Mouse (Mus musculus): ENCODE results near the gene Abcc4.

Gene Abcc4

GRCm38 (mm10) chr14:118712889-118713288 lies 6.9 kb upstream of the Abcc4 start:
- DNase-seq (ENCODE audit: low spot score), result no peak

- DNase-seq (ENCODE audit: low spot score), result no peak
Measured at GRCm38 (mm10) chr14:118710945-118711344, 4.9 kb upstream of the Abcc4 start.

GRCm38 (mm10) chr14:118709736-118710135 lies 3.7 kb upstream of the Abcc4 start:
- DNase-seq (ENCODE audit: low spot score), result peak; percentile 76

- DNase-seq (ENCODE audit: low spot score), result no peak
Measured at GRCm38 (mm10) chr14:118708126-118708525, 2.1 kb upstream of the Abcc4 start.

GRCm38 (mm10) chr14:118706962-118707361 lies 943 bp upstream of the Abcc4 start:
- no peak for DNase-seq (ENCODE audit: low spot score)

GRCm38 (mm10) chr14:118705465-118705807 lies 583 bp downstream of the Abcc4 start:
- DNase-seq (ENCODE audit: low spot score), result peak; percentile 48

- DNase-seq (ENCODE audit: low spot score), result no peak
Measured at GRCm38 (mm10) chr14:118703363-118703762, 2.7 kb downstream of the Abcc4 start.

GRCm38 (mm10) chr14:118701991-118702608 lies 3.9 kb downstream of the Abcc4 start:
- no peak for DNase-seq (ENCODE audit: low spot score)

- no peak for DNase-seq (ENCODE audit: low spot score)
Measured at GRCm38 (mm10) chr14:118700576-118700975, 5.4 kb downstream of the Abcc4 start.

- DNase-seq (ENCODE audit: low spot score), result no peak
Measured at GRCm38 (mm10) chr14:118699963-118700362, 6.1 kb downstream of the Abcc4 start.

GRCm38 (mm10) chr14:118699508-118699907 lies 6.5 kb downstream of the Abcc4 start:
- no peak for DNase-seq (ENCODE audit: low spot score)

- DNase-seq (ENCODE audit: low spot score), result no peak
Measured at GRCm38 (mm10) chr14:118696556-118697289, 9.3 kb downstream of the Abcc4 start.

GRCm38 (mm10) chr14:118695866-118696265 lies 10.2 kb downstream of the Abcc4 start:
- no peak for DNase-seq (ENCODE audit: low spot score)

- no peak for DNase-seq (ENCODE audit: low spot score)
Measured at GRCm38 (mm10) chr14:118694321-118694720, 11.7 kb downstream of the Abcc4 start.

- DNase-seq (ENCODE audit: low spot score), result no peak
Measured at GRCm38 (mm10) chr14:118691910-118692309, 14.1 kb downstream of the Abcc4 start.

GRCm38 (mm10) chr14:118691404-118691803 lies 14.6 kb downstream of the Abcc4 start:
- DNase-seq (ENCODE audit: low spot score), result no peak

GRCm38 (mm10) chr14:118690921-118691320 lies 15.1 kb downstream of the Abcc4 start:
- no peak for DNase-seq (ENCODE audit: low spot score)

- DNase-seq (ENCODE audit: low spot score), result no peak
Measured at GRCm38 (mm10) chr14:118690336-118690735, 15.7 kb downstream of the Abcc4 start.

GRCm38 (mm10) chr14:118688643-118689042 lies 17.4 kb downstream of the Abcc4 start:
- DNase-seq (ENCODE audit: low spot score), result no peak

GRCm38 (mm10) chr14:118686861-118687260 lies 19.2 kb downstream of the Abcc4 start:
- no peak for DNase-seq (ENCODE audit: low spot score)

- no peak for DNase-seq (ENCODE audit: low spot score)
Measured at GRCm38 (mm10) chr14:118685572-118685971, 20.4 kb downstream of the Abcc4 start.

GRCm38 (mm10) chr14:118682339-118683034 lies 23.5 kb downstream of the Abcc4 start:
- DNase-seq (ENCODE audit: low spot score), result no peak

GRCm38 (mm10) chr14:118681087-118681486 lies 24.9 kb downstream of the Abcc4 start:
- no peak for DNase-seq (ENCODE audit: low spot score)
